Mouse (Mus musculus): Measurements from ENCODE around the gene Hist1h4d.
"Not testable (repeated sequence)": the region's sequence is repeated elsewhere in the genome, so short reads cannot be mapped to it uniquely, and the experiment has no call there.

- not testable (repeated sequence) for TF ChIP-seq CTCF (IDR thresholded peaks at IDR 0.05; ENCODE audit: control insufficient read depth, insufficient read depth, insufficient read length); MYOD1 (IDR thresholded peaks at IDR 0.05; ENCODE audit: control insufficient read depth, insufficient read length, low read depth); MAX (IDR thresholded peaks at IDR 0.05); USF1 (IDR thresholded peaks at IDR 0.05; ENCODE audit: low read depth)
Observed at GRCm38 (mm10) chr13:23591886-23592285, 10.5 kb downstream of the Hist1h4d start.

Data from C2C12 (cell line).